Mouse (Mus musculus): ENCODE measurements around the gene Col26a1. TPM values are rescaled to one million over a fixed set of nuclear protein-coding genes. Genes with fewer than 3 reads are reported as not detected.

The Col26a1 gene
- total RNA-seq, 2 experiments from 2014 or later, result 2.7 to 2.8 TPM

- intact Hi-C loops (cut with DNase I), result no loop called here
- DNase-seq (ENCODE audit: low spot score), result no peak
Measured at GRCm38 (mm10) chr5:136704151-136704550, 178.9 kb downstream of the Col26a1 start.

GRCm38 (mm10) chr5:136703751-136704150 is 179.3 kb downstream of the Col26a1 start:
- no peak for DNase-seq (ENCODE audit: low spot score)
- intact Hi-C loops (cut with DNase I), result no loop called here

- intact Hi-C loops (cut with DNase I), result no loop called here
- no peak for DNase-seq (ENCODE audit: low spot score)
Measured at GRCm38 (mm10) chr5:136702159-136702725, 180.8 kb downstream of the Col26a1 start.

GRCm38 (mm10) chr5:136697618-136698017 is 185.4 kb downstream of the Col26a1 start:
- intact Hi-C loops (cut with DNase I), result no loop called here
- no peak for DNase-seq (ENCODE audit: low spot score)

GRCm38 (mm10) chr5:136696516-136696915 is 186.5 kb downstream of the Col26a1 start:
- DNase-seq (ENCODE audit: low spot score), result no peak
- intact Hi-C loops (cut with DNase I), result no loop called here

GRCm38 (mm10) chr5:136694976-136695375 is 188.0 kb downstream of the Col26a1 start:
- no peak for DNase-seq (ENCODE audit: low spot score)
- intact Hi-C loops (cut with DNase I), result no loop called here

GRCm38 (mm10) chr5:136693418-136693817 is 189.6 kb downstream of the Col26a1 start:
- intact Hi-C loops (cut with DNase I), result no loop called here
- no peak for DNase-seq (ENCODE audit: low spot score)

GRCm38 (mm10) chr5:136692784-136693183 is 190.2 kb downstream of the Col26a1 start, which contains the start of gene Myl10:
Gene Myl10, plus strand, starts transcription at chr5:136693146.
- no peak for DNase-seq (ENCODE audit: low spot score)
- intact Hi-C loops (cut with DNase I), result no loop called here

Other genes with a start within 250 kb of the Col26a1 start
- not detected for gene Myl10, start 190.1 kb downstream of the Col26a1 start, total RNA-seq (2021)
- gene Ift22, start 24.9 kb upstream of the Col26a1 start, total RNA-seq (2021), result 1 to 10 TPM; 8.8 to 8.9 TPM
- gene Fis1, start 70.1 kb upstream of the Col26a1 start, total RNA-seq (2021), result 100 to 1,000 TPM; 172 to 177 TPM
- gene Cldn15, start 83.4 kb upstream of the Col26a1 start, total RNA-seq (2021), result 10 to 100 TPM in 1 of 2 experiments, 1 to 10 TPM in 1; 8.9 to 10.4 TPM
- gene Plod3, start 103.8 kb upstream of the Col26a1 start, total RNA-seq (2021), result 10 to 100 TPM; 37.5 to 40.4 TPM
- gene Znhit1, start 104.8 kb upstream of the Col26a1 start, total RNA-seq (2021), result 10 to 100 TPM; 57.2 to 67.0 TPM
- not detected for gene Vgf, start 143.2 kb upstream of the Col26a1 start, total RNA-seq (2021)
- 10 to 100 TPM; 34.4 to 43.0 TPM for gene Ap1s1, start 162.9 kb upstream of the Col26a1 start, total RNA-seq (2021)
- 10 to 100 TPM; 18.3 to 27.6 TPM for gene Serpine1, start 189.1 kb upstream of the Col26a1 start, total RNA-seq (2021)
- gene Trim56, start 233.0 kb upstream of the Col26a1 start, total RNA-seq (2021), result 10 to 100 TPM; 18.0 to 22.0 TPM

Data from heart, postnatal 25 days (tissue).